Mouse (Mus musculus) megakaryocyte, embryonic 14.5 days (primary cell): ENCODE measurements around the gene Pou6f1.

Experiments used
- FLI1 ChIP-seq: IDR thresholded peaks from 2 replicates; pipeline ENCODE4 v1.6.1; 2012; ENCODE audit warnings: low read length, inconsistent platforms, mixed read lengths
- GATA1 ChIP-seq: IDR thresholded peaks from 3 replicates; pipeline ENCODE4 v1.6.1; 2012; ENCODE audit warnings: mixed read lengths, low read length, inconsistent platforms, borderline replicate concordance

DNA sequence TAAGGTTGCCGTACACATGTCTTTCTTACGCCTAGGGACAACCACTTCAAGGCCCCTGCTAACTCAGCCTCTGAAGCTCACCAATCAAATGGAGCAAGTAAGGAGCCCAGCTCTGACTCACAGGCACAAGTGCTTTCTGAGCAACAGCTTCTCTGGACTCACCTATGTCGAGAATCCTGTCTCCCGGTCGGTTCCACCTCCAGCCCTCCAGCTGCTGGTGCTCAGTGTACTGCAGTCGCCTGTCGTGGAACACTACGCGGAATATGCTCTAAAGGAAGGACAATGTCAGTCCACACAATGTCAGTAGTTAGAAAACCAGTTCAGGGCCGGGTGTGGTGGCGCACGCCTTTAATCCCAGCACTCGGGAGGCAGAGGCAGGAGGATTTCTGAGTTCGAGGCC lies 74.4 kb downstream of the Pou6f1 start:
- TF ChIP-seq GATA1 (no peak), FLI1 (no peak)
